Mouse (Mus musculus) mesoderm, embryonic 11.5 days (tissue): ENCODE measurements around the gene Sema4a.
"Not testable (repeated sequence)": the region's sequence is repeated elsewhere in the genome, so short reads cannot be mapped to it uniquely, and the experiment has no call there.

Source experiments
- DNase-seq: peaks from one replicate; pipeline ENCODE4 v3.0.0-alpha.2; 2012; ENCODE audit warnings: low read depth, low spot score

Sema4a gene

DNA sequence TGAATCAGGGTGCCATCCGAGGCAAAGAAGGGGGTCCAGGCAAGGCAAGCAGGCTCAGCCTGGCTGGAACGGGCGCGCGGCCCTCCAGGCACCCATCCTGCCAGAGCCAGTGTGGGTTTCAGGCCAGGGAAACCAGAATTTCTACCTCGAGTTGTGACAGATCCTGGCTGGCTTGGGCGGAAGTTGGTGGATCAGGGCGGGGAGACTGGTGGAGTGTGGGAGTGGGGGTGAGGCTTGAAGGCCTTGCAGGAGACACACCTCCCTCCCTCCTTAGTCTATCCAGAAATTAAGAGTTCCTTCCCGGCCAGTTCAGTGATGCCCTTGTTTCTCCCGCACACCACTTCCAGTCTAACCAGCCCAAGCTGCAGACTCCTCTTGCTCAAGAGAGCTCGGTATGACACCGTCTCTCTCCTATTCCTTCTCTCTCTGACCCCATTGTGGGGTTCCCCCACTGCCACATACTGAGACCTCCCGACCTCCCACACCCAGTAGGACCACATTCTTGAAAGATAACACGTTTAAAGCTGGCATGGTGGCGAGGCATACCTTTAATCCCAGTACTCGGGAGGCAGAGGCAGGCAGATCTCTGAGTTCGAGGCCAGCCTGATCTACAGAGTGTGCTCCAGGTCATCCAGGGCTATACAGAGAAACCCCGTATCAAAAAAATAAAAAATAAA is 5.3 kb downstream of the Sema4a start:
- no peak for DNase-seq

GRCm38 (mm10) chr3:88454762-88455587 is 6.0 kb downstream of the Sema4a start:
- DNase-seq = no peak

DNA sequence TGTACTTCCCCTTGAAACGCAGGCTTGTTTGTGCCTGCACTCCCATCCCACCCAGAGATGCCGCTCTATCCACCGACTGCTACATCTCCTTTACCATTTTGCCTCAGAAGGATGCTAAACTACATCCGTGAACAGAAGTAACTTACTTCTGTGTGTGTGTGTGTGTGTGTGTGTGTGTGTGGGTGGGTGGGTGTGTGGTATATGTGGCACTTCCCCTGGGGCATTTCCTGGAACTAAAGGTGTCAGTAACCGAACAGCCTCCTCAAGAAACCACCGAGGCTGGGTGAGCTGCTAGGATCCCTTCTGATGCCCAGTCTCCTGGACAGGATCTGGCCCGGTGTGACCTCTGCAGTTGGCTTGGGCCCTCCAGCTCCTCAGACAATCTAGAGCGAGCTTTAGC is 7.0 kb downstream of the Sema4a start:
- DNase-seq = no peak

DNA sequence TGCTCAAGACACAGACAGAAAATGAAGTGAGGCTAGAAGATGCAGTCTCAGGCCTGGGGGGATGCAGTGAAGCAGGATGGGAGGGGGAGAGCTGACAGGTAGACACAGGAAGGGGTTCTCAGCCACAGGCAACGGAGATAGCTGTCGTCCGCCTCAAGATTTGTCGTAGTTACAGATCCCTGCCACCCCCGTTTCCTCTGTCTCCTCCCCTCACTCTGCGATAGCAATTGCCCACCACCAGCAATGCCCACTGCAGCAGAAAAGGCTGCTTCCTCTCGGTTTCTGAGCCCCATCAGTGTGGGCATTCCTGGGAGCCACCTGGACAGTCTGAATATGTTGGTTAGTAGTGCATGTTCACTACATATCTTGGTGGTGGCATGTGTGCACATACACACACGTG is 7.6 kb downstream of the Sema4a start:
- DNase-seq = no peak

DNA sequence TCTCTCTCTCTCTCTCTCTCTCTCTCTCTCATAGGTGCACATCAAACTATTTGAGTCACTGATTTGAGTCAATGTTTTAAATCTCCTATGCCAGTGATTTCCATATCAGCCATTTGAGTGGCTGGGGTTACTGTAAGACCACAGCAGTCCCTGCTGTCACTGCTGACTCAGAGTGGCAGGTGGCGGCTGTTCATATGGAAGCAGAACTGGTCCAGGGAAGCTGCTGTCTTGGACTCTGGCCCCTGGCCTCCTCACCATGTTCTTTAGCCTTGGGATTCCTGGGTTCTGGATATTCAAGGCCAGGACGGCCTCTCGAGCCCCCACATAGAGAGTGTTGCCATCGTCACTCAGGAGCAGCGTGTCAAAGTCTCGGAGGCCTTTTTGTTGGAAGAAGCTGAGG is 8.3 kb downstream of the Sema4a start:
- DNase-seq = no peak

GRCm38 (mm10) chr3:88452246-88452645 is 8.7 kb downstream of the Sema4a start:
- no peak for DNase-seq

DNA sequence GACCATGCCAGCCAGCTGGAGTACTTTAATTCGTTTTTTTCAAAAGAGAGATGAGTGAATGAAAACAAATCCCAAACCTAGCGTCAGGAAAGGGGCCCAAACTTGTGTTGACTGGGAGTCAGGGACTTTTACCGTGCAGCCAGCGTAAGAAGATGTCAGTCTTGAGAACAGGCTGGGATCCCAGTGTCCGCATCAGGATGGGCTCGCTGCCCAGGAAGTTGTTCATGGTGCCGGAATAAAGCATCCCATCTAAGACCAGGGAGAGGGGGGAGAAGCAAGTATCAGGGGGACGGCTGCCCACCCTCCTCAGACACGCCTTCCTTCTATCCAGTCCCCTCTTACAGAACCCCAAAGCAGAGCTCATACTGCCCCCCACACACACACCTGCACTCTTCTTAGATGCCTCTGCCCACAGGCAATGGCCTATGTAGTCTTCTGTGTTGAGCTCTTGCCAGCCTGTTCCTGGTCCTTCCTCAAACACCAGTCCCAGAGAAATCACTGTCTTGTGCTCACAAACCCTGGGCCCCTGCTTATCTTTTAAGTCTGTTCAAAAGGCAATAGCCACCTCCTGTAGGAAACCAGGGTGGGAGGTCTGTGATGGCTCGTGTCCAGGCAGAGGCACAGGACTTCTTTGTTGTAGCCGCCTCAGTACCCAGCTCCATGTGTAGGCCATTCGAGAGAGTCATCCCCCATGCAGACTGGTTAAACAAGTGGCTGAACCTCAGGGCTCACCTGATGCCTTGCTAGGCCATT is 10.4 kb downstream of the Sema4a start:
- DNase-seq = no peak

GRCm38 (mm10) chr3:88449395-88450023 is 11.5 kb downstream of the Sema4a start:
- DNase-seq = peak; percentile 60

- no peak for DNase-seq
Measured at GRCm38 (mm10) chr3:88448443-88448842, 12.5 kb downstream of the Sema4a start.

- no peak for DNase-seq
Measured at GRCm38 (mm10) chr3:88447676-88448183, 13.3 kb downstream of the Sema4a start.

GRCm38 (mm10) chr3:88446471-88447123 is 14.4 kb downstream of the Sema4a start:
- DNase-seq = no peak

GRCm38 (mm10) chr3:88442888-88443287 is 18.1 kb downstream of the Sema4a start:
- DNase-seq = no peak

GRCm38 (mm10) chr3:88442488-88442887 is 18.5 kb downstream of the Sema4a start:
- no peak for DNase-seq

DNA sequence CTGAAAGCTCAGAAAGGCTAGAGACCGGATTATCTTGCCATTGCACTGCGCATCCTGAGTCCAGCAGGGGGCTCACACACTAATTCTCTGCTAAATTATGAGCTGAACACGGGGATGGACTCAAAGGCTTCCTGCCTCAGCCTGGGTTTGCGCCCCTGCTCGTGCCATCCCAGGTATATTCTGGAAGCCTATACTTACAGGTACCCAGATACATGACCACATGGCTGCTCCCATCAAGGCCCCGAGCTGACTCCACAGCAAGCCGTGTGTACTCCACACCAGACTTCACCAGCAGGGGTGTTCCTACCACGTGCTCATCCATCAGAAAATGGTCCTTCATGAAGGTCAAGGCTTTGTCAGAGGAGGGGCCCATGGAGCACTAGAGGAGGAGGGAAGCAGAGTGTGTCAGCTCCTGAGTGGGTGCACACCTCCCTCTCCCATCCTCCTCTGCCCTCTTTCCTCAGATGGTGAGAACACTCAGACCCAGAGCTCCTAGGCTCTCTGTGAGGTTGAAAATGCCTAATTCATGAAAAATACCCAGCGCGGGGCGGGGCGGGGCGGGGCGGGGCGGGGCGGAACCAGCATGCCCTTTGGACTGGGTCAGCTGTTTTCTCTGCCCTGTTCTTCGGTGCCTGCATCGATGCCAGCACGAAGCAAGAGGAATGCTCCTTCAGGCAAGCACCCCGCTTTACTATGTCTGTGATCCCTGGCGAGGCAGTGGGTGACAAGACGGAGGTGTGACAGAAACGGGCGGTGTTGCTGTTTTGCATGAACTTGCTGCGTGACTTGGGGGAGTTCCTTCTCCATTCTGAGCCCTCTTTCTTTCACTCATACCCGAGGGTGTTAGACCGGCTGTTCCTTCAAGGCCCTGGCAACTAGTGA is 20.2 kb downstream of the Sema4a start:
- DNase-seq = peak; percentile 38

DNA sequence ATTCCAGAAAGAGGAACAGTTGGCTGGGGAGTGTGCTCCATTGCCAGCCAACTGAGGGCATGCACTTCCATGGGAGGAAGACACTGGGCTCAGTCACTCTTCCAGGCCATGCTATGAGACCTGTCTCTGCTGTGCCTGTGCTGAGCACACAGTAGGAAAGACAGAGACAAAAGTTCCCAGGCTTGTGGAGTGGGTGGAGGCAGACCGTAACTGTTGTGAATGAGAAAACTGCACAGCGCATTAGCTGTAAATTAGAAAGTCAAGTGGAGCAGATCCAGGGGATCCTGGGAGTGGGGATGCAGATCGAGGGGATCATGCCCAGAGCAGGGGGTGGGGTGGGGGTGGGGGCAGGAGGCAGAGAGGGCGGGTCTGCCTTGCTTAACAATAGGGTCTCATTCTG is 21.4 kb downstream of the Sema4a start:
- no peak for DNase-seq

DNA sequence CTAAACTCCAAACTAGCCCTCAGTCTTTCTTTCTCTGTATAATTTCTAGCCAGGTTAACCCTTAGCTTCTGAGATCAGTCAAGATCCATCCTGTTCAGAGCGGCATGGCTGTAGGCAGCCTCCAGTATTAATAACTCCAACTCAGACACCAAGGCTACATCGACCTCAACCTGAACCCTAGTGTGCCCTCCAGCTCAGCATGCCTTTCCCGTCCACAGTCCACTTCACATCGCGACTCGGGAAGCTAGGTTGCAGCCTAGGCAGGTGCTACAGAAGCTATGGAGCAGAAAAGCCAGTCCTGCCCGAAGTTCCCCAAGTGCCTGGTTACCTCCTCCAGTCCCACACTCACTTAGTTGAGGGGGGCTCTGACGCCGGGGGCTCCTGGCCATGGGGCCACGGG is 23.5 kb downstream of the Sema4a start:
- DNase-seq = no peak

DNA sequence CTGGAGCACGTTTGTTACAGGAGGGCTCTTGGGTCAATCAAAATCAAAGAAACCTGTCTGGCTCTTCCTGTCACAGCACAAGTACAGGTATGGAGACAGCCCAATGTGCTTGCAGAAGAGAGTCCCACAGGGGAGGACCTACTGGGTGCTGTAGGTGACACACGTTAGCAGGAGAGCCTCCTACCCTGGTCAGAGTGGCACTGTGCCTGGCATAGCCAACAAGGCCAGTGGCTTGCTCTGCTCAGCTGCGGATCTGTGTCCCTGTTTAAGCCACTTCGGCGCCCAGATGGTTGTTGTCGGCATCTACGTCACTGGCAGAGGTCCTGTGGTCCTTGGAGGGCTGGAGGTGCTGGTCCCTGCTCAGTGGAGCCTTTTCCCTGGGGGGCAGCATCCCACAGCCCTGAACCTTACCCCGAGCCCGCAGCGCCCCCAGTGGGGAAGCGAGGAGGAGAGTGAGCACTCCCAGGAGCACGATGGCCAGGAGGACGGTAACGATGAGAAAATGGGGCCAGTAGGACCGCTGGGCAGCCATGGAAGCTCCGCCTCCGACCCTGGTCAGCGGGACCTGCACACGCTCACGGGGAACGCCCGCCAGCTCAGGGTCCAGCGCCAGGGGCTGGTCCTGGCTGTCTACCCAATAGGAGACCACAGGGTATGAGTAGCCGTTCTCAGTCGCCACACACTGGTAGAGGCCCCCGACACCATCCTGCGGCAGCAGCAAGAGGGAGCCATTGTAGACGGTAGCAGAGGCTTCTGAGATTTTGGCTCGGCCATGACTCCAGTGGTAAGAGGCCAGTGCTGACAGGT is 24.4 kb downstream of the Sema4a start:
- DNase-seq = peak; percentile 85

DNA sequence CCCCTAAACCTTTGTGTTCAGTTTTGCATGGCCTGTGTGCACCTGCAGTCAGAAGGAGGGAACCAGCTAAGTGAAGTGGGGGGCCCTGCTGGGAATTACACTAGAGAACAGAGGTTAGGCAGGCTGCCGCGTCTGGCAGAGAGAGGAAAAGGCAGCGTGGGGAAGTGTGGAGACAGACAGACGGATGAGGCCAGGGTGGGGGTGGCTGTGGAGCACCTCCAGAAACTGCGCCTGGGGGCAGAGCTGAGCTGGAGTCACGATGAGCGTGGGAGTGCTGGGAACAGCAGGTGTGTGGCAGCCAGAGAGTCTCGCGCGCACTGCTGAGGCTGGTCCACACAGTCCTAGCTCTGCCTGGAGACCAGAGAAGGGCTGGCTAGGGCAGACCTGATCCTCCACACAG is 25.5 kb downstream of the Sema4a start:
- DNase-seq = no peak

GRCm38 (mm10) chr3:88428639-88429038 is 32.3 kb downstream of the Sema4a start:
- not testable (repeated sequence) for DNase-seq
